Mouse (Mus musculus): ENCODE results near the gene Kmt2e.
A peak's percentile ranks its signal among the peaks of the same experiment; 100 is the strongest.

Gene Kmt2e

GRCm38 (mm10) chr5:23433720-23434597, at the start of gene Kmt2e:
Gene Kmt2e (plus strand): TSS chr5:23434441.
- peak; percentile 93 to 94 for DNase-seq (ENCODE audit: low spot score in 2 of 2)

GRCm38 (mm10) chr5:23385136-23385535, 49.1 kb upstream of the Kmt2e start:
- no peak for DNase-seq (ENCODE audit: low spot score in 2 of 2)

- no peak for DNase-seq (ENCODE audit: low spot score in 2 of 2)
Measured at GRCm38 (mm10) chr5:23385763-23386217, 48.5 kb upstream of the Kmt2e start.

- peak; percentile 75 to 88 for DNase-seq (ENCODE audit: low spot score in 2 of 2)
Measured at GRCm38 (mm10) chr5:23386562-23387312, 47.5 kb upstream of the Kmt2e start.

- no peak for DNase-seq (ENCODE audit: low spot score in 2 of 2)
Measured at GRCm38 (mm10) chr5:23387313-23387666, 47.0 kb upstream of the Kmt2e start.

GRCm38 (mm10) chr5:23388091-23388490, 46.1 kb upstream of the Kmt2e start:
- DNase-seq (ENCODE audit: low spot score in 2 of 2), result no peak

GRCm38 (mm10) chr5:23389601-23390305, 44.5 kb upstream of the Kmt2e start:
- no peak for DNase-seq (ENCODE audit: low spot score in 2 of 2)

- no peak for DNase-seq (ENCODE audit: low spot score in 2 of 2)
Measured at GRCm38 (mm10) chr5:23391714-23392113, 42.5 kb upstream of the Kmt2e start.

- no peak for DNase-seq (ENCODE audit: low spot score in 2 of 2)
Measured at GRCm38 (mm10) chr5:23393870-23394269, 40.4 kb upstream of the Kmt2e start.

GRCm38 (mm10) chr5:23394366-23395145, 39.7 kb upstream of the Kmt2e start:
- peak in 1 of 2 experiments; percentile 73 for DNase-seq (ENCODE audit: low spot score in 2 of 2)

- no peak for DNase-seq (ENCODE audit: low spot score in 2 of 2)
Measured at GRCm38 (mm10) chr5:23395721-23396120, 38.5 kb upstream of the Kmt2e start.

- no peak for DNase-seq (ENCODE audit: low spot score in 2 of 2)
Measured at GRCm38 (mm10) chr5:23396756-23397155, 37.5 kb upstream of the Kmt2e start.

GRCm38 (mm10) chr5:23400156-23400555, 34.1 kb upstream of the Kmt2e start:
- no peak for DNase-seq (ENCODE audit: low spot score in 2 of 2)

- DNase-seq (ENCODE audit: low spot score in 2 of 2), result no peak
Measured at GRCm38 (mm10) chr5:23400868-23401267, 33.4 kb upstream of the Kmt2e start.

- DNase-seq (ENCODE audit: low spot score in 2 of 2), result no peak
Measured at GRCm38 (mm10) chr5:23401368-23401767, 32.9 kb upstream of the Kmt2e start.

GRCm38 (mm10) chr5:23401999-23402398, 32.2 kb upstream of the Kmt2e start:
- DNase-seq (ENCODE audit: low spot score in 2 of 2), result no peak

GRCm38 (mm10) chr5:23403161-23403560, 31.1 kb upstream of the Kmt2e start:
- no peak for DNase-seq (ENCODE audit: low spot score in 2 of 2)

- DNase-seq (ENCODE audit: low spot score in 2 of 2), result no peak
Measured at GRCm38 (mm10) chr5:23405666-23406404, 28.4 kb upstream of the Kmt2e start.

GRCm38 (mm10) chr5:23406405-23406745, 27.9 kb upstream of the Kmt2e start:
- DNase-seq (ENCODE audit: low spot score in 2 of 2), result no peak

- DNase-seq (ENCODE audit: low spot score in 2 of 2), result no peak
Measured at GRCm38 (mm10) chr5:23408106-23408505, 26.1 kb upstream of the Kmt2e start.
